Mouse (Mus musculus): ENCODE measurements around the gene Ccdc13. TPM values are rescaled to one million over a fixed set of nuclear protein-coding genes. Genes with fewer than 3 reads are reported as not detected.

Gene Ccdc13
- 1.3 and 1.5 TPM in 2 replicates for total RNA-seq (2021)
- long read RNA-seq, partial matches to known transcripts, result 0 of 2 reads
- long read RNA-seq, other reads (novel, unspliced or antisense), result 1 of 2 reads

DNA sequence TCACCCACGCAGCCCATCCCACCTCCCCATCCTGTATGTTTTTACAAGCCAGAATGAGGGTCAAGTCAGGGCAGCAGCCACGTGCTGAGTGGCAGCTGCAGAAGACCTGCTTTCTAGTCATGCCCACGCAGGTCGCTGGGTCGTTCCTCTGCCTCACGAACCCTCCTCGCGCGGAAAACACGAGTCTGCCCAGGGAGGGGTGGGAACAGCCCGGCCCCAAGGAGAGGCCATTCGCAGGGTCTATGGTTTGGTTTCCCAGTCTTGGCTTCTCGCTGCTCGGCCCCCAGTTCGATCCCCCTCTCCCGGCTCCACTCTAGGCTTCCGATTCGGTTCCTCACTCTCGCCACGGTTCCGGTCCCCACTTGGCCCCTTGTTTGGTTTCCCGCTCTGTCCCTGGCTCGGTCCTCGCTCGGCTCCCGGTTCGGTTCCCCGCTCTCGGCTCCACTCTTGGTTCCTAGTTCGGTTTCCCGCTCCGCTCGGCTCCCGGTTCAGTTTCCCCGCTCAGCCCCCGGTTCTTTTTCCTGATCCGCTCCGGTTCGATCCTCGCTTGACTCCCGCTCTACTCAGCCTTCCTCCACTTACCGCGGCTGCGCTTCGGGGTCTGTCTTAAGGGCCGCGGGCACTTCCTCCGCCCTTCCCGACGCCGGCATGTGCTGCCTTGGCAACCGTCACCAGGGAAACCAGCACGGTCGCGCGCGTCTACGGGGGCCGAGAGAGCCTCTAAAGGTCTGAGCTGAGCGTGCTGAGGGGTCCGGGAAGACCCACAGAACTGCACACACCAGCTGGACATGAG lies at the start of gene Ccdc13:
TSS of gene Ccdc13 (minus strand) at position 633 of the 793 bp plus-strand sequence.
- DNase-seq, result peak; percentile 88

GRCm38 (mm10) chr9:121882015-121882457 lies 42.8 kb upstream of the Ccdc13 start:
- DNase-seq, result no peak

GRCm38 (mm10) chr9:121881301-121881700 lies 42.0 kb upstream of the Ccdc13 start:
- DNase-seq, result no peak

DNA sequence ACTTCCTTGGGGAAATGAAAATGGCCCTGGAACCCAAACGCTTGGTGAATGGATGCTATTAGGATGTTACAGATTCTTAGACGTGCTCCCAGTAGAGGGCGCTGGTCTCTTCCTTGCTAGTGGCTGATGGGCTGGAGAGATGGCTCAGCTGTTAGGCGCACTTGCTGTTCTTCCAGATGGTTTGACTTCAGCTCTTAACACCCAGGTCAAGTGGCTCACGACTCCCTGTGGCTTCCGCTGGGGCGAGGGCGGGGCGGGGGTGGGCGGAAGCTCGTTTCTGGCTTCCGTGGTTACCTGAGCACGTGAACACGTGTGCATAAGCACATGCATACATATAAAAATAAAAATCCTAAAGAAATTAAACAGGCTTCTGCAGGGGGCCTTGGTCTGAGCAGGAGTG lies 41.6 kb upstream of the Ccdc13 start:
- peak; percentile 80 for DNase-seq

DNA sequence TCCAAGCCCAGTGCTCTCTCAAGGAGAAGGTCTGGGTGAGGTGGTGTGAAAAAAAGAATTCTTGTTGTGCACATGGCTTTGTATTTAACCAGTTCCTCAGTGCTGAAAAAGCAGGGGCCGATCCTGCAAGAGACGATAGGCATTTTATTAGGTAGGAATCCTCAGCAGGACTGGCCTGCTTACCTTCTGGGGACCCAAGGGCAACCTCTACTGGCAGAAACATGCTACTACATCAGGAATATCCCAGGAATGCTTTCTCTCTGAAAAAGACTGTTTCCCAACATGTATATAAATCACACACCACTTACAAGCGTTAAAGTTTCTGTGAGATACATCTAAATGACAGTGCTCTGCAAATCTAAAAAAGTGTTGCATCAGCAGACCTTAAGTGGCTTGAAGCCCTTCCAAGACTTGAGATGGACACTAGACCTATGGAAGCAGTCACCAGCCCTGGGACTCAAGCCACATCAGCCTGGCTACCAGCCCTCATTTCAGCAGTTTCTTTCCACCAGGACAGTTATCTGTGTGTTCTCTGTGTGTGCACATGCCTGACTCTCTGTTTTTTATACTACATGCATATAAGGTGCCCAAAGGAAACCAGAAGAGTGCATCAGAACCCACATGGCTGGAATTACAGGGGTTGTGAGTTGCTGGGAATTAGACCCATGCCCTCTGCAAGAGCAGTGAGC lies 37.9 kb upstream of the Ccdc13 start:
- peak; percentile 34 for DNase-seq

DNA sequence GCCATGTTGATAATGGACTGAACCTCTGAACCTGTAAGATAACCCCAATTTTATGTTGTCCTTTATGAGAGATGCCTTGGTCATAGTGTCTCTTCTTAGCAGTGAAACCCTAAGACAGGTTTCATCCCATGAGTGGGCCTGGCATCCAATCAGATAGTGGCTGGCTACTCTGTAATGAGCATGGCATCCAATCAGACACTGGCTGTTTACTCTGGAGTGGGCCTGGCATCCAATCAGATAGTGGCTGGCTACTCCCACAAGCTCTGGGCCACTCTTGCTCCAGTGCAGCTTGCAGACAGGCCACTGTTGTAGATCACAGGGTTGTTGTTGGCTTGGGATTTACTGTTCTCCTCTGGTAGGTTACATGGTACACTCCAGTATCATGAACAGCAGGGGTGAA lies 34.3 kb upstream of the Ccdc13 start:
- DNase-seq, result no peak

- DNase-seq, result no peak
Measured at GRCm38 (mm10) chr9:121872062-121872683, 32.9 kb upstream of the Ccdc13 start.

- DNase-seq, result no peak
Measured at GRCm38 (mm10) chr9:121869973-121870515, 30.8 kb upstream of the Ccdc13 start.

- no peak for DNase-seq
Measured at GRCm38 (mm10) chr9:121869432-121869831, 30.2 kb upstream of the Ccdc13 start.

DNA sequence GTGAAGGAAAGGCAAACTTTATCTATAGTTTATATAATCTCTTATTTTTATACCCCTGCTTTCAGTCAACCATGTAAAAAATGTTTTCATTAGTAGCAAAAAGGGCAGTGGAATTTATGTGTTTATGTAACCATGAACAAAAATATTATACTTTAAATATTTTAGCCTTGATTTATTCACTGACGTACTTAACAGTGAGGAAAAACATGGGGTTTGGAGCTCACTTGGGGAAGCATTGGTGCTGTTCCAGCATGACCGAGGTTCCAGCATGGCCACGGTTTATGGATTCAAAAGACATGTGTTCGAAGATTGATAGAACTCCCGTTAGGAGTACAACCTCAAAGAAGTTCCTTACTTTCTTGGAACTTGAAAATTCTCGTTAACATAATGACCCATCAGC lies 29.0 kb upstream of the Ccdc13 start:
- DNase-seq, result no peak

DNA sequence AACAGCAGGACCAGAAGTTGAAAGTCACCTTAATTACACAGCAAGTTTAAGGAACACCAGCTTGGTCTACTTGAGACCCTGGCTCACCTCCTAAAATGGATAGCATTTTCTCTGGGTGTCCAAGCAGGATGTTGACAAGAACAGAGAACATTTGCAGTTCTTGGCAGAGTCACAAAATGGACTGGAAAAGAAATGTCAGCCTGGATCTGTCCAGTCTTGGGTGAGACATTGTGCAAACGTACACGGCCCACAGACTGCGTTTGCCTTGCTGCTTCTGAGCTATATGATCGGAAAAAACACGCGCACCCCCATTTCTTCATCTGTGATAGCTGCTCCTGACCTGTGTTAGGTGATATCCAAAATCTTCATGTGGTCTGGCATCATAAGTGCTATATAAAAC lies 28.4 kb upstream of the Ccdc13 start:
- DNase-seq, result no peak

GRCm38 (mm10) chr9:121865425-121866008 lies 26.3 kb upstream of the Ccdc13 start:
- no peak for DNase-seq

DNA sequence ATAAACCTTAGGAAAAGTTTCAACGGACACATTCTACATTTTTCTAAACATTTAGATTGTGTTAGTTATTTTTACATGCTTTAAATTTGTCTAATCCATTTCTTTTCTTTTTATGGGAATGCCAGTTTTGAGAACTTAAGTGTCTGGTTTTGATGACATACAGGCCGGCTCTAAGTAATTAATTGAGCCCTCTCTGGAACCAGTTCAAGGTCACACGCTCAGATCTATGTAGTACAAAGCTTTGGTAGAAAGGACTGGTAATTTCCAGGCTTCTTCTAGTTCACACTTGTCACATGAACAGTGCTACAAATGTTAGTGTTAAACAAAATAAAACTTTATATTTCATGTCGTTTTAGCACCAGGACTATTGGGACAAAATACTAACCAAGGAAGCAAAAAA lies 25.6 kb upstream of the Ccdc13 start:
- DNase-seq, result no peak

DNA sequence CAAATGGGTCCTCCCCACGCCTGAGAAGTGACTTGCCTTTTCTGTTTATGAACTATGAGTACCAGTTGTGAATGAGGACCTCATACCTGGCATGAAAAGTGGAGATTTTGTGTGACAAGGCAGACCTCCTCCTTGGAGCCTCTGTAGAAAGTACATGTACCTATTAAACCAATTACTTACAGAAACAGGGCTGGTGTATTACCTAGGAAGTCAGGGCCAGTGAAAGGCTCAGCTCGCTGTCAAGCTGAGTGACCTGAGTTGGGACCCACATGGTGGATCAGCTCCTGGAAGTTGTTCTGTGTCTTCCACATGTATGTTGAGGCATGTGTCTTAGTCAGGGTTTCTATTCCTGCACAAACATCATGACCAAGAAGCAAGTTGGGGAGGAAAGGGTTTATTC lies 21.7 kb upstream of the Ccdc13 start:
- DNase-seq, result no peak

DNA sequence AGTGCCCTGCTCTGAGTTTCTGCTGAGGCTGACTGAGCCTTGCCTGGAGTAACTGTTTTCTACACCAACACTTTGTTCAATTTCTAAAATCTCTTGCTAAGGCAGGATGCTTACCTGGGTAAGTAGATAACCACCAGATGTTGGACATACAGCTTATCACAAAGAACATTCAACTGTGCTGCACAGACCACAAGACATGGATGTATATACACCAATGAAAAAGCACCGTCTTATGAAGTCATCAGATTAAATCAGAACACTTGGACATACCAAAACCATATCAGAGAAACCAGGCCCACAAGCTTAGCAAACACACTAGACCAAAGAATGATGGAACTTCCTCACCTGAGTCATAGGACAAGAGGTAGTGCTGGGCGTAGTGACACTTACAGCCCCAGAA lies 20.1 kb upstream of the Ccdc13 start:
- DNase-seq, result no peak

- DNase-seq, result no peak
Measured at GRCm38 (mm10) chr9:121858153-121858488, 18.9 kb upstream of the Ccdc13 start, which contains the start of gene Higd1a. Gene Higd1a, minus strand, starts transcription at chr9:121858362.

- peak; percentile 99 for DNase-seq
Measured at GRCm38 (mm10) chr9:121857474-121858152, 18.4 kb upstream of the Ccdc13 start.

DNA sequence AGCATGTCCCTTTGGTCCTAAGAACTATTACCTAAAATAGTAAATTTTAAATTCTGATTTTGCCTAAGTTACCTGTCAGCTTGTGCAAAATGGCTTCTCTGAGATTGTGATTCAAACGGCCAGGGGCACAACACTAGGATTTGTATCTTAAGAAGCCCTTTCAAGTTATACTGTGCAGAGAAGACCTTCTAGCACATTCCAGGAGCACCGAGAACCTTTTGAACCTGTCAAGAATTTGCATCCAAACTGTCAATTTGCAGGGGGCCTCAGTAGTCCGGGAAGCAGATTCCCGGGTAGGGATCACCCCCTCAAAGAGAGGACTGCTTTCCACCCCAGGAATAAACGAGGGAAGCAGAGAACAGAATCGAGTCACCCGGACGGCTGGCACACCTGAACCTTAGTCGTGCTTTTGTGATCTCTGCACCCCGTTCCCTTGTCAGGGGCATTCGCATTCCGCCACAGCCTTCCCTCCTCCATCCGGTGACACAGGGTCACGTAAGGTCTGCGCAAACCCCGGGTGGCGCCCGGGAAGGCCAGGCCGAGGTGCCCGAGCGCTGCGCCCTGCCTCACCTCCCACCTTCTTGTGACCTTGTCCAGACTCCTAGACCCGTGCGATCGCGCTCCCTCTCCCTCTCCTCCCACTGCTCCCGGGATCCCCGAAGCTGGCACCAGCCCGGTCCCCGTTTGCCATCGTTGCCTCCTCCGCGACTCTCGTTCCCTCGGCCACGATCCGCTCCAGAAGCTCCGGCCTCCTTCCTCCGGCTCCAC lies 17.6 kb upstream of the Ccdc13 start:
- DNase-seq, result peak; percentile 53

GRCm38 (mm10) chr9:121854246-121854645 lies 15.0 kb upstream of the Ccdc13 start:
- no peak for DNase-seq

DNA sequence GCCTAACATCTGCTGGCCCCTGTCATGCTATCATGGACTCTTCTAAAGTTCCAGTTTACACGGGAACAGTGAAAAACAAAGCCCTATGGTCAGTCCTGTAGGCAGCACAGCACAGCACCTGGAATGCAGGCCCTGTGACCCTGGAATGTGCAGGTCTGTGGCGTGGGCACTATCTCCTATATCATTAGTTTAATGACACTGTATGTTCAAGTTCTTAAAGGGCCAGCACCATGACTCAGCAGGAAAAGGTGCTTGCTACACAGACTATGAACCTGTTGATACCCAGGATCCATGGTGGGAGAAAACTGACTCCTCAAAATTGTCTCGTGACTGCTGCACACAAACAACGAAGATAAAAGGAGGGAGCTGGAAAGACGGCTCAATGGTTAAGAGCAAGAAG lies 8.6 kb upstream of the Ccdc13 start:
- DNase-seq, result no peak

DNA sequence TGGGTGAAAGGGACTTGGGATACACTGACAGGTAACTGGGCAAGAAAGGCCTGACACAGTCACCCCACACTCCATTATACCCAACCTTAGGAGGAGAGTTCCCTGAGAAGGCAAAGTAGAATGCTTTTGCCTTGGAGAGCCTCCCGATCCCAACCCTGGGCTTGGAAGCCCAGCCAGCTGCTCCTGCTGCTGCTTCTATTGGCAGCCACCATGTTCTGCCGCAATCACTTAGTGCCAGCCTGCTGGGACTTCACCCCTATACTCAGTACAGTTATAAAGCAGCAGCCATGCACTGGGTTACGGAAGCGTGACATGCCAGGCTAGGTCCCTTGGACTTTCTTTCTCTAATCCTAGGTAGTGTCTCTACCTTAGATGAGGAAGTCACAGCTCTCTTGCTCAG lies 7.9 kb upstream of the Ccdc13 start:
- no peak for DNase-seq
